Mouse (Mus musculus): Measurements from ENCODE around the gene Gpc6. TPM values are rescaled to one million over a fixed set of nuclear protein-coding genes. Genes with fewer than 3 reads are reported as not detected.

The Gpc6 gene
- total and polyA plus RNA-seq, 3 experiments = not detected

GRCm38 (mm10) chr14:117681321-117681921 is 756.3 kb downstream of the Gpc6 start:
- H3K4me3 ChIP-seq (ENCODE audit: control insufficient read depth in 1 of 2, insufficient read depth in 1 of 2, low read depth in 2 of 2, low read length in 2 of 2) = no peak overlapping the region
- no peaks in the 10 kb centered on the region for H3K36me3 ChIP-seq (ENCODE audit: control insufficient read depth in 1 of 2, insufficient read depth in 2 of 2, low read length in 2 of 2)
- H3K9ac ChIP-seq (ENCODE audit: control insufficient read depth, low read depth, low read length, poor library complexity, severe bottlenecking) = no peak overlapping the region
- no peak for DNase-seq (ENCODE audit: low read depth, low spot score)
- no peaks in the 10 kb centered on the region for H3K4me1 ChIP-seq (ENCODE audit: control insufficient read depth in 1 of 2, insufficient read depth in 2 of 2, low read length in 2 of 2)
- TF ChIP-seq TCF12 (IDR thresholded peaks at IDR 0.05; ENCODE audit: low read depth, low read length) (no peak), MYC (IDR thresholded peaks at IDR 0.05; ENCODE audit: low read depth, low read length) (no peak), MAZ (IDR thresholded peaks at IDR 0.05; ENCODE audit: low read depth, low read length) (no peak), HCFC1 (IDR thresholded peaks at IDR 0.05; ENCODE audit: low read depth, low read length) (no peak), MAFK (IDR thresholded peaks at IDR 0.05; ENCODE audit: borderline replicate concordance, low read depth, low read length) (no peak), RCOR1 (IDR thresholded peaks at IDR 0.05; ENCODE audit: low read depth, low read length) (no peak), USF2 (IDR thresholded peaks at IDR 0.05; ENCODE audit: borderline replicate concordance in 1 of 2, insufficient read depth in 1 of 2, low read depth in 1 of 2, low read length in 2 of 2) (no peak)
- H3K27ac ChIP-seq (ENCODE audit: control insufficient read depth, low read depth, low read length) = no peak overlapping the region
- H3K9me3 ChIP-seq (replicated peaks; ENCODE audit: insufficient read depth, low read length) = no peaks in the 10 kb centered on the region
- H3K27me3 ChIP-seq (ENCODE audit: control insufficient read depth in 1 of 2, insufficient read depth in 2 of 2, low read length in 2 of 2) = no peaks in the 10 kb centered on the region
- H3K79me2 ChIP-seq (ENCODE audit: control insufficient read depth, insufficient read depth, low read length, poor library complexity) = no peaks in the 10 kb centered on the region

GRCm38 (mm10) chr14:117683149-117683548 is 758.0 kb downstream of the Gpc6 start:
- Histone ChIP-seq H3K27me3 (ENCODE audit: control insufficient read depth in 1 of 2, insufficient read depth in 2 of 2, low read length in 2 of 2) (no peaks in the 10 kb centered on the region), H3K36me3 (ENCODE audit: control insufficient read depth in 1 of 2, insufficient read depth in 2 of 2, low read length in 2 of 2) (no peaks in the 10 kb centered on the region), H3K9me3 (replicated peaks; ENCODE audit: insufficient read depth, low read length) (no peaks in the 10 kb centered on the region), H3K79me2 (ENCODE audit: control insufficient read depth, insufficient read depth, low read length, poor library complexity) (no peaks in the 10 kb centered on the region), H3K4me1 (ENCODE audit: control insufficient read depth in 1 of 2, insufficient read depth in 2 of 2, low read length in 2 of 2) (no peaks in the 10 kb centered on the region), H3K27ac (ENCODE audit: control insufficient read depth, low read depth, low read length) (no peak overlapping the region), H3K4me3 (ENCODE audit: control insufficient read depth in 1 of 2, insufficient read depth in 1 of 2, low read depth in 2 of 2, low read length in 2 of 2) (no peak overlapping the region), H3K9ac (ENCODE audit: control insufficient read depth, low read depth, low read length, poor library complexity, severe bottlenecking) (no peak overlapping the region)
- TF ChIP-seq EP300 (IDR thresholded peaks at IDR 0.05; ENCODE audit: low read depth in 1 of 2, low read length in 2 of 2) = no peak
- TF ChIP-seq HCFC1 (IDR thresholded peaks at IDR 0.05; ENCODE audit: low read depth, low read length) = no peak
- TF ChIP-seq ZNF384 (IDR thresholded peaks at IDR 0.05; ENCODE audit: low read depth, low read length) = no peak
- no peak for TF ChIP-seq NRF1 (IDR thresholded peaks at IDR 0.05; ENCODE audit: insufficient read depth, low read depth, low read length, poor library complexity, severe bottlenecking)
- DNase-seq (ENCODE audit: low read depth, low spot score) = no peak

- DNase-seq (ENCODE audit: low read depth, low spot score) = no peak
- H3K27me3 ChIP-seq (ENCODE audit: control insufficient read depth in 1 of 2, insufficient read depth in 2 of 2, low read length in 2 of 2) = no peaks in the 10 kb centered on the region
- H3K36me3 ChIP-seq (ENCODE audit: control insufficient read depth in 1 of 2, insufficient read depth in 2 of 2, low read length in 2 of 2) = no peaks in the 10 kb centered on the region
- H3K4me3 ChIP-seq (ENCODE audit: control insufficient read depth in 1 of 2, insufficient read depth in 1 of 2, low read depth in 2 of 2, low read length in 2 of 2) = no peak overlapping the region
- H3K4me1 ChIP-seq (ENCODE audit: control insufficient read depth in 1 of 2, insufficient read depth in 2 of 2, low read length in 2 of 2) = no peaks in the 10 kb centered on the region
- no peaks in the 10 kb centered on the region for H3K79me2 ChIP-seq (ENCODE audit: control insufficient read depth, insufficient read depth, low read length, poor library complexity)
- TF ChIP-seq ETS1 (IDR thresholded peaks at IDR 0.05; ENCODE audit: low read depth, low read length) (no peak), POLR2AphosphoS5 (IDR thresholded peaks at IDR 0.05; ENCODE audit: borderline replicate concordance, low read depth, low read length) (no peak), NELFE (IDR thresholded peaks at IDR 0.05; ENCODE audit: low read depth, low read length) (no peak), ZNF384 (IDR thresholded peaks at IDR 0.05; ENCODE audit: low read depth, low read length) (no peak), EP300 (IDR thresholded peaks at IDR 0.05; ENCODE audit: low read depth in 1 of 2, low read length in 2 of 2) (no peak), SMC3 (IDR thresholded peaks at IDR 0.05; ENCODE audit: low read depth, low read length) (no peak), GATA1 (IDR thresholded peaks at IDR 0.05; ENCODE audit: low read depth, low read length) (no peak), NRF1 (IDR thresholded peaks at IDR 0.05; ENCODE audit: insufficient read depth, low read depth, low read length, poor library complexity, severe bottlenecking) (no peak), MAFK (IDR thresholded peaks at IDR 0.05; ENCODE audit: borderline replicate concordance, low read depth, low read length) (no peak), TBP (IDR thresholded peaks at IDR 0.05; ENCODE audit: low read depth, low read length) (no peak), CTCF (IDR thresholded peaks at IDR 0.05 in 2 of 3, conservative IDR thresholded peaks at IDR 0.05 in 1 of 3; ENCODE audit: control insufficient read depth in 1 of 3, insufficient read depth in 1 of 3, low read depth in 2 of 3, low read length in 3 of 3, poor library complexity in 1 of 3, severe bottlenecking in 1 of 3) (no peak), MXI1 (IDR thresholded peaks at IDR 0.05; ENCODE audit: low read depth, low read length) (no peak), ZMIZ1 (IDR thresholded peaks at IDR 0.05; ENCODE audit: low read depth, low read length) (no peak), MAZ (IDR thresholded peaks at IDR 0.05; ENCODE audit: low read depth, low read length) (no peak), USF2 (IDR thresholded peaks at IDR 0.05; ENCODE audit: borderline replicate concordance in 1 of 2, insufficient read depth in 1 of 2, low read depth in 1 of 2, low read length in 2 of 2) (no peak), ZKSCAN1 (IDR thresholded peaks at IDR 0.05; ENCODE audit: low read depth, low read length) (no peak)
- H3K9me3 ChIP-seq (replicated peaks; ENCODE audit: insufficient read depth, low read length) = no peaks in the 10 kb centered on the region
- H3K9ac ChIP-seq (ENCODE audit: control insufficient read depth, low read depth, low read length, poor library complexity, severe bottlenecking) = no peak overlapping the region
- H3K27ac ChIP-seq (ENCODE audit: control insufficient read depth, low read depth, low read length) = no peak overlapping the region
These were observed 764.7 kb downstream of the Gpc6 start for GRCm38 (mm10) chr14:117689848-117690247.
